Comparison of ENCODE assay signal across 17 mouse cellular contexts in the genomic region with DNA sequence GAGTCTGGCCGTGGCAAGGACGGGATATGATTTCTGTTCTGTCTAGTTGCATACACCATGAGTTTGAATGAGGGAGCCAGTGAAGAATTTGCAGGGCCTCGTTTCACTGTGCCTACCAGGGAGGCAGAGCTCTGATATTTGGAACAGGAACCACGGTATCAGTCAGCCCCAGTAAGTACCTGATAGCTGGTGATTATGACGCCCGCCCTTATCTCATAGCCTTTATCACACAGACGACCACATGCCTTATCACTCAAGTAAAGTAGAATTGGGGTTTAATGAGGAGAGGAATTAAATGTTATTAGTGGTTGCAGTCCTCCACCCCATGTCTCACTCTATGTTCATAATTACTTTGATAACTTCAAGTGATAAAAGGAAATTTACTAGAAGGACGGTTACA. TPM values are rescaled to one million over a fixed set of nuclear protein-coding genes. Genes with fewer than 3 reads are reported as not detected.
DNase-seq lines count a peak whose midpoint lies in the region; ATAC-seq and TF ChIP-seq lines count a peak whose summit lies in the region.
"Had no signal": no experiment of that assay in that cellular context is flagged by ENCODE, and none has a peak within 500 bp of the region (broad histone marks: within the 10 kb centered on the region; RNA-seq: fewer than 3 reads in every experiment).

No protein-coding gene starts in this region.

- H3K4me2 ChIP-seq in stomach, embryonic 15.5 days, result no peak overlapping the region
- no peak overlapping the region for H3K4me2 ChIP-seq in stomach, postnatal 0 days (replicated peaks; ENCODE audit: low read depth)
- peak overlapping the region; percentile 42 for H3K4me2 ChIP-seq in liver, embryonic 13.5 days
- no peak overlapping the region for H3K4me2 ChIP-seq in forebrain, embryonic 16.5 days (ENCODE audit: low read length)
- H3K4me2 ChIP-seq: heart, embryonic 13.5 days; lung, embryonic 14.5 days; midbrain, embryonic 15.5 days had no signal

- no peak overlapping the region for H3K9ac ChIP-seq in stomach, embryonic 15.5 days
- H3K9ac ChIP-seq in stomach, postnatal 0 days (ENCODE audit: low read length), result no peak overlapping the region
- peak overlapping the region; percentile 3; the same call in 1 of the 2 replicates for H3K9ac ChIP-seq in liver, embryonic 13.5 days
- H3K9ac ChIP-seq in forebrain, embryonic 16.5 days (replicated peaks; ENCODE audit: low read depth, low read length), result no peak overlapping the region
- H3K9ac ChIP-seq: forebrain, postnatal 0 days; heart, embryonic 13.5 days; lung, embryonic 14.5 days; midbrain, embryonic 15.5 days had no signal

- DNase-seq in stomach, postnatal 0 days (ENCODE audit: low spot score), result no peak
- peak; percentile 63 for DNase-seq in liver, embryonic 13.5 days
- peak; percentile 71 for DNase-seq in naive thymus-derived CD4-positive, alpha-beta T cell, adult 2 months (ENCODE audit: low read depth)
- no peak for DNase-seq in cerebellum, adult 8-10 months
- DNase-seq: cerebellum, adult 11 months; cerebellum, postnatal 25 days; forebrain, postnatal 0 days; lung, embryonic 14.5 days; right cerebral cortex, adult 18-20 months had no signal

- TF ChIP-seq EP300 in stomach, postnatal 0 days (optimal IDR thresholded peaks at IDR 0.05), result no peak

- no peak overlapping the region for H3K27ac ChIP-seq in stomach, embryonic 15.5 days
- H3K27ac ChIP-seq in stomach, postnatal 0 days (replicated peaks), result no peak overlapping the region
- peak overlapping the region; percentile 63 for H3K27ac ChIP-seq in liver, embryonic 13.5 days
- H3K27ac ChIP-seq in forebrain, embryonic 16.5 days (ENCODE audit: low read length), result no peak overlapping the region
- H3K27ac ChIP-seq: heart, embryonic 13.5 days; macrophage; midbrain, embryonic 15.5 days had no signal

- peaks cover 3% of the 10 kb centered on the region for H3K4me1 ChIP-seq in stomach, embryonic 15.5 days
- H3K4me1 ChIP-seq in stomach, postnatal 0 days (replicated peaks; ENCODE audit: control insufficient read depth, insufficient read depth), result no peaks in the 10 kb centered on the region
- H3K4me1 ChIP-seq in liver, embryonic 13.5 days (replicated peaks), result peaks cover 57% of the 10 kb centered on the region
- no peaks in the 10 kb centered on the region for H3K4me1 ChIP-seq in forebrain, embryonic 16.5 days (replicated peaks; ENCODE audit: control insufficient read depth, insufficient read depth, low read length)
- H3K4me1 ChIP-seq: hindbrain, embryonic 10.5 days; midbrain, embryonic 15.5 days had no signal

- ATAC-seq in stomach, embryonic 15.5 days (ENCODE audit: insufficient read depth, low FRiP score, low read depth), result peak; percentile 84
- ATAC-seq in stomach, postnatal 0 days (ENCODE audit: low FRiP score, low TSS enrichment), result no peak
- peak; percentile 73 for ATAC-seq in common myeloid progenitor, adult 5-6 weeks (replicated peaks; ENCODE audit: low read depth, poor library complexity, severe bottlenecking)
- peak; percentile 95 for ATAC-seq in liver, embryonic 13.5 days (ENCODE audit: low read depth)
- no peak for ATAC-seq in monocyte, adult 5-6 weeks (replicated peaks; ENCODE audit: insufficient number of reproducible peaks, low FRiP score, low TSS enrichment, poor library complexity, severe bottlenecking)
- no peak for ATAC-seq in forebrain, embryonic 16.5 days
- ATAC-seq: forebrain, postnatal 0 days; midbrain, embryonic 15.5 days had no signal

- no peaks in the 10 kb centered on the region for H3K27me3 ChIP-seq in stomach, embryonic 15.5 days (replicated peaks)
- H3K27me3 ChIP-seq in stomach, postnatal 0 days (ENCODE audit: control insufficient read depth, insufficient read depth, low read length), result no peaks in the 10 kb centered on the region; the same call in 1 of the 2 replicates
- H3K27me3 ChIP-seq in liver, embryonic 13.5 days, result 0 out of 2 replicates have a peak, but pooled peaks cover 4% of the 10 kb centered on the region
- no peaks in the 10 kb centered on the region for H3K27me3 ChIP-seq in forebrain, embryonic 16.5 days (replicated peaks; ENCODE audit: control insufficient read depth, insufficient read depth, low read length)
- H3K27me3 ChIP-seq: heart, embryonic 13.5 days; midbrain, embryonic 15.5 days had no signal

- H3K9me3 ChIP-seq in stomach, embryonic 15.5 days, result no peaks in the 10 kb centered on the region
- H3K9me3 ChIP-seq in stomach, postnatal 0 days (ENCODE audit: control insufficient read depth, low read length), result no peaks in the 10 kb centered on the region
- H3K9me3 ChIP-seq in liver, embryonic 13.5 days (replicated peaks), result no peaks in the 10 kb centered on the region
- no peaks in the 10 kb centered on the region for H3K9me3 ChIP-seq in forebrain, embryonic 16.5 days (ENCODE audit: control insufficient read depth, low read length)
- H3K9me3 ChIP-seq: heart, embryonic 13.5 days; hindbrain, embryonic 10.5 days; midbrain, embryonic 15.5 days had no signal

- H3K36me3 ChIP-seq in stomach, embryonic 15.5 days, result no peaks in the 10 kb centered on the region
- H3K36me3 ChIP-seq in stomach, postnatal 0 days (ENCODE audit: control insufficient read depth, insufficient read depth, low read length), result no peaks in the 10 kb centered on the region
- no peaks in the 10 kb centered on the region for H3K36me3 ChIP-seq in liver, embryonic 13.5 days
- no peaks in the 10 kb centered on the region for H3K36me3 ChIP-seq in forebrain, embryonic 16.5 days (ENCODE audit: control insufficient read depth, insufficient read depth)
- H3K36me3 ChIP-seq: heart, embryonic 13.5 days; hindbrain, embryonic 10.5 days; midbrain, embryonic 15.5 days had no signal

- no peak overlapping the region for H3K4me3 ChIP-seq in stomach, embryonic 15.5 days (replicated peaks)
- no peak overlapping the region for H3K4me3 ChIP-seq in stomach, postnatal 0 days (ENCODE audit: low read depth, low read length)
- no peak overlapping the region for H3K4me3 ChIP-seq in liver, embryonic 13.5 days (replicated peaks)
- no peak overlapping the region for H3K4me3 ChIP-seq in forebrain, embryonic 16.5 days (replicated peaks; ENCODE audit: low read length)
- H3K4me3 ChIP-seq: heart, embryonic 13.5 days; hindbrain, embryonic 10.5 days; midbrain, embryonic 15.5 days had no signal

- no peak for TF ChIP-seq CTCF in stomach, postnatal 0 days (IDR thresholded peaks at IDR 0.05; ENCODE audit: low read depth)

- 66% methylated on average over 8 of the region's 8 CpGs for WGBS in stomach, embryonic 15.5 days
- WGBS in stomach, postnatal 0 days, result 76% methylated on average over 8 of the region's 8 CpGs
- WGBS in liver, embryonic 13.5 days (ENCODE audit: insufficient replicate concordance), result 19% methylated on average over 8 of the region's 8 CpGs
- 88% methylated on average over 8 of the region's 8 CpGs for WGBS in forebrain, embryonic 16.5 days

RNA-seq across cellular contexts. Expression of a gene that starts 49.6 kb away (rescaled TPM):
- polyA plus RNA-seq in stomach, embryonic 15.5 days (2015; fragmentation: Nextera tagmentation; extraction: Ambion mirVana), result 436 and 440 TPM in 2 replicates
- 397 and 433 TPM in 2 replicates for polyA plus RNA-seq in stomach, postnatal 0 days (2015; fragmentation: Nextera tagmentation; extraction: Ambion mirVana)
- 97.2 and 98.8 TPM in 2 replicates for total RNA-seq in common myeloid progenitor, adult 5-6 weeks (2017)
- polyA plus RNA-seq in liver, embryonic 13.5 days (2015; fragmentation: Nextera tagmentation; extraction: Ambion mirVana), result 229 and 243 TPM in 2 replicates
- 55.5 to 125 TPM (median 69.5 TPM) in 3 replicates for total RNA-seq in monocyte, adult 5-6 weeks (2017)
- 290 and 292 TPM in 2 replicates for polyA plus RNA-seq in forebrain, embryonic 16.5 days (2015; fragmentation: Nextera tagmentation; extraction: Ambion mirVana)

RNA-seq across cellular contexts. Expression of a gene that starts 49.7 kb away (rescaled TPM):
- polyA plus RNA-seq in stomach, embryonic 15.5 days (2015; fragmentation: Nextera tagmentation; extraction: Ambion mirVana), result 43.1 and 44.1 TPM in 2 replicates
- polyA plus RNA-seq in stomach, postnatal 0 days (2015; fragmentation: Nextera tagmentation; extraction: Ambion mirVana), result 40.2 and 45.7 TPM in 2 replicates
- 27.6 and 31.5 TPM in 2 replicates for total RNA-seq in common myeloid progenitor, adult 5-6 weeks (2017)
- polyA plus RNA-seq in liver, embryonic 13.5 days (2015; fragmentation: Nextera tagmentation; extraction: Ambion mirVana), result 17.9 and 18.4 TPM in 2 replicates
- 7.7 to 14.8 TPM (median 13.9 TPM) in 3 replicates for total RNA-seq in monocyte, adult 5-6 weeks (2017)
- polyA plus RNA-seq in forebrain, embryonic 16.5 days (2015; fragmentation: Nextera tagmentation; extraction: Ambion mirVana), result 50.2 and 55.1 TPM in 2 replicates

Comparison
In these comparisons a context has a peak if more than half of its experiments do, and no peak if none do; other contexts are left out.
1. ATAC-seq: peak in stomach, embryonic 15.5 days (single experiment), common myeloid progenitor, adult 5-6 weeks (single experiment) and liver, embryonic 13.5 days (single experiment); none in stomach, postnatal 0 days (single experiment), monocyte, adult 5-6 weeks (single experiment) and forebrain, embryonic 16.5 days (single experiment).
2. DNase-seq: peak in liver, embryonic 13.5 days (single experiment) and naive thymus-derived CD4-positive, alpha-beta T cell, adult 2 months (single experiment); none in stomach, postnatal 0 days (single experiment) and cerebellum, adult 8-10 months (single experiment).